Mouse (Mus musculus): ENCODE measurements at regions not wholly inside any gene's neighbourhood (a gene's known extent, or its start where the extent isn't known, plus 50 kb on each side); places are given as distances from the start of the nearest gene placed in this dataset.

DNA sequence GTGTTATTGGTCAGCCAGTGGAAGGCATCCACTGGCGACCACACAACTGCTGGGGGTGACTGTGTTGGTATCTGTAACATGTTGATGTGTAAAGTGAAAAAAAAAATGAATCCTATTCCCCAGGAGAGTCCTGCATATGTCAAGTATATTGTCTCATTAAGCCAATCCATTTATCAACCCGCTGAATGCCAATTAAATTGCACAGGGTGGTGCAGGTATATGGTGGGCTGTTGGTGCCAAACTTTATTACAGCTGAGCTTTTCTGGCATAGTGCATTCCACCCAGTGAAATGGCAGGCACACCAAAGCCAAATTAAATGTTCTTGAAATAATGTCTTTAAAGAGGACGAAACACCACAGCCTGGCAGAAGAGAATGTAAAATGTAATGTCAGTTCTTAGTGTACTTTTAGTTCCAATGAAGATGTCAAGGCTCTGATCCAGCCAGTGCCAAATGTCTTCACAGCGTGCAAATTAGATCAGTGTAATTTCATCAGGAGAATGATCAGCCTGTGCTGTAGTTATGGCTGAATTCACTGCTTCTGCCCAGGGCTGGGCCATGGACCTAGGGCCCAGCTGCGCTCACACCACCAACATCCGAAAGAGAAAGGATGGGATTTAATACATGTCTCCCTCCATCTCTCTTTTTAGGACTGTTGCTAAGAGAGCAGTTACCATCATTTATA is 66.6 kb upstream of the Itga4 start:
- no peak for DNase-seq

DNA sequence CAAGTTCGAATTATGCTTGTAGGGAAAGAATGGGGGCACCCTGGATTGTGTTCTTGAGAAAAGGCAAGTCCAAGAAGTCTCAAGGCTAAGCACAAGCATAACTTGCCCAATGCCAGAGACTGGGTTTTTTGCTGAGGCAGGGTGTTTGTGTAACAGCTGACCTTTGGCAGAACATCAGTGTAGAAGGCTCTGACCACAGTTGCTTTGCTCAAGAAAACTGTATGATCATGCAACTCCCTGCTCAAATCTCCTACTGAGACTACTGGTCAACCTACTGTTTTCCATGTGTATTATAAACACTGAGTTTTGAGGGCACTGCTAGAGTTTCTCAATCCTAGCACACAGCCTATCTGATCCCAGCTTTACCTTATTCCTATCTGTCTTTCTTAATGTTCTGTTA is 61.4 kb upstream of the Itga4 start:
- no peak for DNase-seq

DNA sequence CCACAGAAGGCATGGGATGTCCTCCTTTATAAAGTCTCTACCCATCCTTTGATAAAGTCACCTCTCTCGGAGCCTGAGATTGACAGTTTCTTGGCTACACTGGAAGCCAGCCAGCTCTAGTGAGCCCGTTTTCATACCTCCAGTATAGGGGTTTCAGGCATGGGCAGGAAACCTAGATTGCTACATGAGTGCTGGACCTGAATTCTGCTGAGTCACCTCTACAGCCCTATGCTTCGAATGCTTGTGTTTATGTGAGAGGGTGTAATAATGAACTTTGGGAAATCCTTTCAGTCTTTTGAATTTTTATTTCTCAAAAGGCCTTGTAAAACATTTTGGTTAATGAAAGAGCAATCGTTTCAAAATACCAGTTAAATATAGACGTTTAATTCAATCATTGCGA is 53.5 kb upstream of the Itga4 start:
- DNase-seq, result no peak

Measured in B cell, adult 2 months (primary cell).